Mouse (Mus musculus) bone marrow macrophage, adult 2 months (primary cell): Measurements from ENCODE around the gene Zfp784.

Source experiments
- CTCF ChIP-seq: IDR thresholded peaks from 2 replicates; pipeline ENCODE4 v1.5.1; 2012; ENCODE audit warnings: low read depth, mild to moderate bottlenecking, low read length, moderate library complexity
- POLR2A ChIP-seq: IDR thresholded peaks from 2 replicates; pipeline ENCODE4 v1.6.1; 2012; ENCODE audit warnings: mild to moderate bottlenecking, low read depth, low read length, borderline replicate concordance

- TF ChIP-seq CTCF (no peak), POLR2A (no peak)
Measured at GRCm38 (mm10) chr7:4988250-4988649, 50.0 kb downstream of the Zfp784 start.
